Mouse (Mus musculus) CH12.LX (cell line): ENCODE results near the gene Nipsnap2.

Experiments used
- CHD2 ChIP-seq: IDR thresholded peaks from 2 replicates; pipeline ENCODE4 v1.6.1; 2011; ENCODE audit warnings: low read length, improper control_type of control experiment
- CTCF ChIP-seq, 2 experiments: IDR thresholded peaks in 1 of 2; conservative IDR thresholded peaks in 1 of 2; 2 replicates each; pipeline ENCODE4 v1.5.1; 2011 to 2012; ENCODE audit warnings: low read depth in 2 of 2, low read length in 2 of 2, improper control_type of control experiment in 1 of 2, inconsistent platforms in 1 of 2, mild to moderate bottlenecking in 1 of 2, moderate library complexity in 1 of 2
- ELF1 ChIP-seq: IDR thresholded peaks from 2 replicates; pipeline ENCODE4 v1.6.1; 2014; ENCODE audit warnings: low read depth, mild to moderate bottlenecking, inconsistent platforms, low read length, improper control_type of control experiment
- EP300 ChIP-seq: IDR thresholded peaks from 2 replicates; pipeline ENCODE4 v1.6.1; 2011; ENCODE audit warnings: low read length, improper control_type of control experiment
- MAX ChIP-seq: IDR thresholded peaks from 2 replicates; pipeline ENCODE4 v1.6.1; 2011; ENCODE audit warnings: low read length, improper control_type of control experiment
- TBP ChIP-seq: conservative IDR thresholded peaks from 2 replicates; pipeline ENCODE4 v1.6.1; 2011; ENCODE audit warnings: low read depth, low read length, improper control_type of control experiment
- ZNF384 ChIP-seq: IDR thresholded peaks from 2 replicates; pipeline ENCODE4 v1.6.1; 2012; ENCODE audit warnings: low read depth, low read length, improper control_type of control experiment, inconsistent platforms

GRCm38 (mm10) chr5:129729286-129729685, 4.4 kb downstream of the Nipsnap2 start:
- TF ChIP-seq ZNF384 (no peak), EP300 (no peak), MAX (no peak), CHD2 (no peak), CTCF (conservative IDR thresholded peaks at IDR 0.05 in 1 of 2, IDR thresholded peaks at IDR 0.05 in 1 of 2; ENCODE audit: low read depth in 2 of 2, low read length in 2 of 2) (no peak), ELF1 (no peak), TBP (no peak)
